Mouse (Mus musculus): ENCODE results near the gene Fli1.

The Fli1 gene

DNA sequence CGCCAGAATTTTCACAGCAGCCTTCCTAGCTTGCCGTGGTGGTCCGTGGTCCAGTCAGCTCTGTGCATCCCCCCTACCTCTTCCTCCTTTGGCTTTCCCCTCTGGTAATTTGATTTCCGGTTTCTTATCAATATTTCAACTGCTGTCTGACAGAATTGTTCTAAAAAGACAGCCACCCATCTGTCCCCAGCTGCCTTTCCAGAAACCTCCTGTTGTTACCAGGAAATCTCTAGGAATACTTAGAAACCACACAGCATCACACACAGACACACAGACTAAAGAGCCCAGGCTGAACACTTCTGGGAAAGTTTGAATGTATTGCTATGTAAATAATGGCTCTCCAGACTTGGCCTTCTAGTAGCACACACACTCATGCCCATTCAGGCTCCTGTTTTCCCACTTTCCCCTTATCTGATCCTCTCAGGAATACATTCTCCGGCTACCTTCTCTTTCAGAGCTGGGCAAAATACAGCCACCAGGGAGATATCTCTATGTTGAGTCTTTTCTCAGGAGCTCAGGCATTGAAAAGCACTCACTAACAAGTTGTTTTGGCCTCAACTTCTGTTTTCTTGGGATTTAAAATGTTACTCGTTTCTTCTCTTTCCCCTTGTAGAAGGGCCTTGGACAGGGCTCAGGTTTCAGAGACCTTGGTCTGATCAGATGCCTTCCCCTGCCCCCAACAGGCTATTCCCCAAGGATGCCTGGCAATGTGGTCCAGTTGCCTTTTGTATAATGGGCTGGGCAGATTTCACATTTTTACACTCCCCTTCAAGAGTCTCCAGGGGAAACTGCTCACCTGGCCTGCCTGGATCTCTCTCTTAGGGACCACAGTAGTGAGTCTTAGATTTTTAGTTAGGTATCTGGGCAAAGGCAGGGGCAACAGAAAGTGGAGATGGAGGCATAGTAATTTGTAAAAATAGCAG is 7.1 kb upstream of the Fli1 start:
- DNase-seq (ENCODE audit: low read depth), result no peak

DNA sequence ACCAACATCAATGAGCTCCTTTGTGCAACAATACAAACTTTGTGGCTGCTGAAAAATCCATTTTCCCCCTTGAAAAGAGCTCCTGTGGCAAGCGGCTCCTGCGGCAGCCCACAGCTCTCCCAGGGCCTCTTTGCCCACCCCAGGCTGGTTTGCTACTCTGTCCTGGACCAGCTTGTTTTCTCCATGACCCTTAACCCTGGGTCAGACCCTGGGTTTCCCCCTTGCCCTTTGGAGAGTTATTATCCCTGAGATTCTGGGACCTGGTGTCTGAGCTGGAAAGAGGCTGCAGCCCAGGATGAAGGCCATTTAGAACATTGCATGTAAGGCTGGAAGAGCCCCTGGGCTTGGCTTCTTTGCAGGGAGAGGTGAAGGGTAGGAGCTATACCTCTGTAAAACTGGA is 4.1 kb upstream of the Fli1 start:
- no peak for DNase-seq (ENCODE audit: low read depth)

DNA sequence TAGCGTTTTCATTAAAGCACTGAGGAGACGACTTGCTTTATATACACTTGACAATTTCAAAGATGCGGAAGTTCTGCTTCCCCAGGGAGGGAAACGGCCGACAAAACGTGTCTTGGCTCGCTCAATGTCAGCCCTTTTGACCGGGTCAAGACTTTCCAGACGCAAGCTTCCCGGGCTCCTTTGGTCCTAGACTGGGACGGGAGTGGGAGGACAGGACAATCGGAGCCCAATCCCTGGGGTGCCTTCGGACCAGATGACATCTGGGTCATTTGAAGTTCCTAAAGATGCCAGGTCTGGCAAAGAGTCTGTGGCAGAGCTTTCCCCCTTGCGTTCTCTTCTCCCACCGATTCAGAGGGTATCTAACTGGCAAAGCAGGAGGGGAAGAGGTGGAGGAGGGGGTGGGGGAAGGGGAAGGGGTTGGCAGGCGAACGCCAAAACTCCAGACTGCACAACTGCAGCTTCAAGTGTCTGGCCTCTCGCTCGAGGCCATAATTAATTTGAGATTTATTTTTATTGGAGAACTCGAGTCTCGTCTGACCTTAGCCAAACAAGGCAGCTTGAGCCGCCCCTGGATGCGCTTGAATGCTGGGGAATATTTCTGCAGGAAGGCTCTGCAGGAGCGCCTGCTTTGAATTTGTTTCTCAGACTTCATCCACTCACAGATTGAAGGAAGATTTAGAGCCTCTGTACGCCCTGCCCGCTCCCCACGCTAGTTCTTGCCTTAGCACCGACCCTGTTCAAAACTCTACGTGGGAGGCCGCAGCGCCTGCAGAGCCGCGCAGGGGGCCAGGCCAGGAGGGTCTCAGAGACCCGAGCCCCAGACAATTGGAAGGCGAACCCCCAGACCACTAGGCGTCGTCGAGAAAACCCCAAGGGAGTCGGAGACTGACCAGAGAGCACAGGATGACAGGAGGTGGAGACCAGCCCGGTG is 2.3 kb upstream of the Fli1 start:
- no peak for DNase-seq (ENCODE audit: low read depth)

DNA sequence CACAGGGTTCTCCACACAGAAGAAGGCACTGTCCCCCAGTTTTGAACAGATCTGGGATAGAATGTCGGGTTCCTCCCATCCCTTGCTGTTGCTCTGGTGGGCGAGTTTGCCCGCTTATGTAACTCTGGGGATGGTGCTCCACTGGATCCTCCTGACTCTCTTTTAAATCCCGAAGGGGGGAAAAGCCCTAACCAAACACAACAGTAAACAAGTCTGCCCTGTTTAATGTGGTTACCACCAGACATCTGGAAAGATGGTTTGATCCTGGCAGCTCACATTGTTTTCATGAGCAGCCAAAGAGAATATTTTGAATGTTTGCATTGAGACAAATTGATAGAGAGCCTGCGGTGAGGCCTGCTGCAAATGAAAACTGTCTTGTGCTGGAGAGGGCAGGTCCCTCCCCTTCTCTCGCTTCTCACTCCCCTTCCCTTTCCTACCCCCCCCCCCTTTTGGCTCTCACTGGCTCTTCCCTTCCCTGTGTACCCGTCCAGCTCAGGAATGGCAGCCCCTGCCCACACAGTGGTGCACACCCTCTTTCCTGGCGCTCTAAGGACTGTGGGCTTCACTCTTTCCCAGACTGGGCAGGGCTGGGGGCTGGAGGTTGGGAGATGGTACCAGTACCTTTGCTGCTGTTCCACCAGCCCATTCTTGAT is 1.4 kb upstream of the Fli1 start:
- peak; percentile 43 for DNase-seq (ENCODE audit: low read depth)

DNA sequence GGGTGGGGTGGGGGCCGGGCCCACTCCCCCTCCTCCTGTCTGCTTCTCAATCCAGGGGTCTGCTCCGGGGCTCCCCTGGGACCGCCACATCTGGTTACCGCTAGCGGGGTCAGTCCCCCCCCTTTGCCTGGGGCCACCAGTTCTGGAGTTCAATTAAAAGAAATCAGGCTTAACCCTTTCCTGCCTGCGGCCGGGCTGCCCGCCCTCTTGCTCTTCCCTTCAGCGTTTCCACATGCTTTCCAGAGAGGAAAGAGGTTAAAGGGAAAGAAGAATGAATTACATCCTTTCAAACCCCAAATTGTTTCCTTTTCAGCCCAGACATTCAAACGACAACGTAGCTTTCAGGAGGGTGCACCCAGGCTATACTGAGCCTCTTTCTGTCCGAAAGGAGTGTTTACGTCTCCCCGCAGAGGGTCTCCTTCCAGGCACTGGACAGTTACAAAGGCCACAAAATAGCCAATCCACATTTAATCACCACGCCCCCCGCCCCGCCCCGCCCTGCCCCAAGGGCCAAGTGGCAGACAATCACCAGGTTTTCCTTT is 450 bp upstream of the Fli1 start:
- peak; percentile 90 for DNase-seq (ENCODE audit: low read depth)

DNA sequence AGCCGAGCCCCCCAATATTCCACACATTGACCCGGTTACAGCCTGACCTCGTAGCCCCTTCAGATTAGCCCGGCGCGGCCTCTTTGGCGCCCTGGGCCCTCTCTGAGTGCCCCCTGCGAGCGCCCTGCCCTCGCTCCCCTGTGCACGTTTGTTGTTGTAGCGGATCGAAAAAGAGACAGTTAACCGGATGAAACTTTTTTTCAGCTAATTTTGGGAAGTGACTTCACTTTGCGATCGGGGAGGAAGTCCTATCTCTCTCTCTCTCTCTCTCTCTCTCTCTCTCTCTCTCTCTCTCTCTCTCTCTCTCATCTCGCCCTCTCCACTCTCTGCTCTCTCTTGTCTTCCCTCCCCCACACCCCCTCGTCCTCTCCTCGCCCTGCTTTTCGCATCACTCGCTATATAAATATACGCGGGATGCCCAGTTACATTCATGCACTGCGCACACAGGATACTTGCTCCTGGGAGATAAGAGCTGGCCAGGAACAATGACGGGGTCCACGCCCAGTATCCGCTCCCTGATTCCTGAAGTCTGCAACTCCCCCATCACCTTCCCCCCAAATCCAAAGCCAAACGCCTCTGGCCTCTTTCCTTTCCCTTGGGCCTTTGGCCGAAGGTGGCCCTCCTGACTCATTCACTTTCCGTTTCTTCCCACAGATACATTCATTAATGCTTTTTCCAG is 1.3 kb downstream of the Fli1 start:
- DNase-seq (ENCODE audit: low read depth), result peak; percentile 95

DNA sequence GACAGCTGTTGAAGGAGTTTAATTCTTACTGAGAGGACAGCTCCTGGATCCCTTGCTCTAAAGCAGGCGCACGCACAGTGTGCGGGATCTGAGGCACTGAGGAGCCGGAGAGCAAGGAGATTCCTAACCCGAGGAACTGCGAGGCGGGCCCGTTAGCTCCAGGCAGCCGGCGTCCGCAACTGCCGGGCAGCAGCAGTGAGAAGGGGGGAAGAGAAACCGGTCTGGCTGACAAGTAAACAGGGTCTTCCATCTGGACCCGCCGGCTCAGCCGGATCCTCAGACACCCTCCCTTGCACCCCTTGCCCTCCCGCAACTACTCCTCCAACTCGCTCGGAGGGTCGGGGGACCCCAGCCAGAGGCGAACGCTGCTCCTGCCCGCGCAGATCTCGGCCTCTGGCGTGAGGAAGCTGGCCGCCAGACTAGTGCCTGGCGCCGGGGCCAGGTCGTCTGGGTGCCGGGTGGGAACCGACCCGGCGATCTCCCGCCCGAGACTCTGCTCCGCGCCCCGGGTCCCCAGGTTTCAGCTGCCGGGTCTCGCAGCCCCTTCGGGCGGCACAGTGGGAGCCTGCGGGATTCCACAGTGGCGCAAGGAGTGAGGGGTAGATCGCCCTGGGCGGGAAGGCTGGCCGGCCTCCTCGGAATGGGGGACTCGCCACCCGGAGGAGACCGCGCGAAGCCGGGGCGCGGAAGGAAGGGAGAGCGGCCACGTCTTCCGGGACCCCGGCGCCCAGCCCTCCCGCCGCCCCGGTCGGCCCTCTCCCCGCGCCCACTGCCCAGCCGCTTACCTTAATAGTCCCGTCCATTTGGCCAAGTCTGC is 2.0 kb downstream of the Fli1 start:
- DNase-seq (ENCODE audit: low read depth), result peak; percentile 19

DNA sequence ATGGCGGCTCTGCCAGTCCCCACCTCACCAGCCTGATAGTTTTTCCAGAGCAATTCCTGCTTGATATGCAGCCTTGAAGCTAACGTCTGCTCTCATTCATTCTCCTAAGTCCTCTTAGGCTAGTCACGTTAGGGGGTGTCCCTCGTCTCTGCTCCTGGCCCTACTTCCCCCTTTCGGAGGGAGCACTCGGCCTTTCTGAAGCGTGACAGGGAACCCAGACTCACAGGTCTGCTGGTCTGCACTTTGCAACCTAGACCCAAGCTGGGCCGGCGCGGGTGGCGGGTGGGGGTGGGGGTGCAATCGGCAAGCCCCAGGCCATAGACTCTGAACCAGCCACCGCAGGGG is 2.6 kb downstream of the Fli1 start:
- peak; percentile 81 for DNase-seq (ENCODE audit: low read depth)

DNA sequence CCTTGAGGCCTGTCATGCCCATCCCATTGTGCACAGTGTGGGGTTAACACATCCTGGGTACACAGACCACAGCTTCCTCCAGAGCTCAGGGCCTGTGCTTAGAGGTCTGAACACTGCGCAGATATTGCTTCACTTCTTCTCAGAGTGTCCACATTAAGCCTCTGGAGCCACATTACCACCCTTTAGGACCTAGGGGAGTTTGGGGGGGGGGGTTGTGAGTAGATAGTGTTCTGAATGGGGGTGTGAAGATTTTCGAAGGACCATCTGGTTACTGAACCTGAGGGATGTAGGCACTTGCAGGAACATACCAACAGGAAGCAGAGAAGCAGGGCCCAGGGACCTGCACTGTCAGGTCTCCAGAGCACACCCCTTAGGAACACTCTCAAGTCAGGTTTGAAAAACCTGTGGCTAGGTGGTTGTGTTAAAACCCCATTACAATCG is 3.3 kb downstream of the Fli1 start:
- DNase-seq (ENCODE audit: low read depth), result peak; percentile 94

DNA sequence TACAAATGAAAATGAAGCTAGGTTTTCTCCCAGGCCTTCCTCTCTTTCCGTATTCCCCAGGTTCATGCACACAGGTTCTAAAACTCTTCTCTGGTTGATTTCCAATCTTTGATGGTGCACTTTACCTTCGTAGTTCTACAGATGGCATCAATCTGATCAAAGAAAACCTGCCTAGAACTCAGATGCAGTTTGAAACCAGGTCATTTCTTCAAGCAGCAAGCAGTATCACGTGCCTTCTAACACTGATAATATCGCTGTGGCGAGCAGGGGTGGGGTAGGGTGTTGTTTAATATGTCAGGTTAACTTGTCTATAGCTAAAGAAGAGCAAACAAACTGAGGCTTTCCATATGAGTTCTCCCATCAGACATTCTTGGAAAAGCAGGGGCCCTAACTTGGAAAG is 4.5 kb downstream of the Fli1 start:
- DNase-seq (ENCODE audit: low read depth), result peak; percentile 76

DNA sequence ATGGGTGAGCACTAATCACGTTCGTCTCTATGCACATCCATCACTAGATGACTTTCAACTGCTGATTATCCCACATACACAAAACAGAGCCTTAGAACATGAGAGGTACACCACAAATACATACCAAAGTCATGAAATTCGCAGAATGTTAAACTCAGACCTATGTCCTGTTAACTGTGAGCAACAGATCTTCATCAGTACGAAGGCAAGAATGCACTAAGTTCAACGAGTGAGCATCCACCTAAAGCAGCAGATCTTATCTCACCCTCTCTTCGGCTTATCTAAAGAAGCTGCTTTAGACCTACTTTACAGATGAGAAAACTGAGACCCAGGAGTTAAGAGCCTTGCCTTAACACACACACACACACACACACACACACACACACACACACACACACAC is 5.0 kb downstream of the Fli1 start:
- DNase-seq (ENCODE audit: low read depth), result peak; percentile 74

DNA sequence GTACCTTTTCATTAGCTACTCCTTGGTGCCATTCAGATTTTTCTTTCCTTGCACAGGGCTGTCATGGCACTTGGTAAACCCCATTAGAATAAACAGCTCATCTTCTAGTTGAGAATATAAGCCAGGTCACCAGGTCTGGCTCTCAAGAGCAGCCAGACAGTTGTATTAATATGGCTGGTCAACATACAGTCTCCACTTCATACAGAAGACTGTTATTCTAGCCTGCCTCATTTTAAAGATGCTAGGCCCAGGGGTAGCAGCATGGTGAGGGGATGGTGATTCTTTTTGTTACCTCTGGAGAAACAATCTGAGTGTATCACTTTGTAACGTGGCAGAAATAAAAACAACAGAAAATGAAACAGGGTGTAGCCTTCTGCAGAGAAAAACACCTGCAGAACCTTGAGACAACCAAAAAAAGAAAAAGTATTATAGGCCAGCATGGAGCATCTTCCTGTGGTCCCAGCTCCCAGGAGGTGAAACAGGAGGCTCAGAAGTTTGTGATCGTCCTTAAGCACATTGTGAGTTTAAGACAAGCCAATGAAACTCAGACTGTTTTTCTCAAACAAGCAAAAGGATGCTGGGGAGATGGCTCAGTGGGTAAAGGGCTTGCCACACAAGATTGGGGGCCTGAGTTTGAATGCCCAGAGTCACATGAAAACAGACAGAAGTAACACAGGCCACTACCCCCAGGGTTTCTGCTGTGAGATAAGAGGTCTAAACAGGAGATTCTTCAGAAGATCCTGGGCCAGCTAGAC is 7.3 kb downstream of the Fli1 start:
- DNase-seq (ENCODE audit: low read depth), result peak; percentile 16

DNA sequence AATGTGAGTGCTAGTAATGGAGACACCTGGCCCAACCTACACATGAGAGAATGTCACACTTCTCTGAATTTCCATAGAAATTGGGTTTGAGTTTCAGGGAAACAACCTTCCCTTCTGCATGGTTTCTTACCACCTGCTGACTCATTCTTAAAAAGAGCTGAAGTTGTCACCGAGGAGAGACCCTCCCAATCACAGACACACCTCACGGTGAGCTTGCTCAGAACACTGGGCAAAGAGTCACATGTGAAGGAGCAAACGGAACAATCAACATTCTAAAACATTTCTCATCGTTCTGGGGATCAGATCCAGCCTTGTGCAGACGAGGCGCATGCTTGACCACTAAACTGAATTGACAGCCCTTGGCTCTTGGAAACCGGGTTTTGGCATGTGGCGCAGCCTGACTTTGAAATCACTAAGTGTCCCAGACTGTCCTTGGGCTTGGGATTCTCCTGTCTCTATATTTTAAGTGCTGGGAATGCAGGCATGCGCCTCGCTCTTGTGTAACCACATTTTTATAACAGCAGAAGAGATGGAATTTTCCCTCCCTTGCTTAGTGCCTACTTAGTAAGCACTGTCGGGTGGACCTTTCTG is 8.5 kb downstream of the Fli1 start:
- DNase-seq (ENCODE audit: low read depth), result peak; percentile 30

DNA sequence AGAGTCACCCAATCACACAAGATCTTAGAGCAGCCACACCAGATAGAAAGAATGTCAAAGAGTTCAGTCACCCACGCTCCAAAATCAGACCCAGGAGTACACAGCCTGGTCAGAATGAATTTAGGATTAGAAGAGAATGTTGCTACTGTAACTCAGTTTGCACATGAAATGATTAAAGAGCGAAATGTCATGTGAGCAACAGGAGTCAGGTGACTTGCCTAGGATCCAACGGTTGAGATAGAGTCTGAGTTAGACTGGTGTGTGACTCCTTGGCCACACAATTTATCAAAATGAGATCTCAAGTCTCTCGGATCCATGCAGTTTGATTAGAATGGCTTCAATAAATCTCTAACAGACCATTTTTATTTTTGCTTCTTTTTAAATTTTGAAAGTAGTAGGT is 11.1 kb downstream of the Fli1 start:
- DNase-seq (ENCODE audit: low read depth), result no peak

DNA sequence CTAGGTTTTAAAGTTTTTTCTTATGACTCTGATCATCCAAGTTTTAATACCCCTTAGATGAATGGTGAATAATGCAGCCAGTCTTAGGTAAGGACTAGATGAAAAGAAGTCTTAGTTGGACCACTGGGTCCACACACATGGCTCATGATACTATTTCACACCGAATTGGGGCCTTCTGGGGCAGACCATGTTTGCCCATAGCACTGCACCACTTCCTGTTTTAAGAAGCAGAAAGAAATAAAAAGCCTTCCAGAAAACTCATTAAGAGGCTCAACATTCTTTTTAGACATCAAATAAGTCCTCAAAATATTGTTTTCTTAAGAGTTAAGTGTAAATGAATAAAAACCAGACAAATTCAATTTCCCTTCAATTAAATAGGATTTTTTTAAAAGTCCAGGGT is 11.7 kb downstream of the Fli1 start:
- DNase-seq (ENCODE audit: low read depth), result no peak

DNA sequence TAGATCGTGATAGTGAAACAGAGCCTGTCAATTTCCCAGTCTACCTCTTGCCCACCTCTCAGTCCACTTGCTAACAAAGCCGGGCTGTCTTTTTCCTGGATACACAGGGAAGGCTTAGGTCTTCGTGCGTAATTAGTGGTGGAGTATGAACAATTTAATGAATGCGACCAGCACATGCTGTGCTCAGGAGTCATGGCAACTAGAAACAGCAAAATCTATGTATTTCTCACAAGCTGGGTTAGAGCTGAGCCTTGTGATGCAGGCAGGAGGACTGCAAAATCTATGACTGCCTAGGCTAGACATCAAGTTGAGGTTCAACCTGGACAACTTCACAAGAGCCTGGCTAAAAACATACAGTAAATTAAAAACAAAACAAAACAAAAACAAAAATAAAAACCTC is 12.5 kb downstream of the Fli1 start:
- no peak for DNase-seq (ENCODE audit: low read depth)

DNA sequence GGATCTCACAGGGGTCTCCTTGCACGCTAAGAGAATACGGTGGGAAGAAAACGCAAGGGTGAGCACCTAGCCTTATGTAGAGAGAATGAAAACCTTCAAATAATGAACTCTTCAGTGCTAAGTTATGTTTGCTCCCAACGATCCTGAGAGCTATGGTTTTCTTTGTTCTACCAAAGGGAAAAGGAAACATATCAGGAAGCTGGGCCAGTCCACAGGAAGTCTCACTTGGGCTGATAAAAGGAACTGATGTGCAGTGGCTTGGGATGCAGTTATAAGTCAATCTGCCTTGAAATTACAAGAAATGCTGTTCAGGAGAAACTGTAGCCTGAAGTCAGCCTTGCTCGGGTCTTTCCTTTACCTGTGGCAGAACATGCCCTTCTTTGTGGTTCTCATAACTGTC is 13.1 kb downstream of the Fli1 start:
- peak; percentile 75 for DNase-seq (ENCODE audit: low read depth)

DNA sequence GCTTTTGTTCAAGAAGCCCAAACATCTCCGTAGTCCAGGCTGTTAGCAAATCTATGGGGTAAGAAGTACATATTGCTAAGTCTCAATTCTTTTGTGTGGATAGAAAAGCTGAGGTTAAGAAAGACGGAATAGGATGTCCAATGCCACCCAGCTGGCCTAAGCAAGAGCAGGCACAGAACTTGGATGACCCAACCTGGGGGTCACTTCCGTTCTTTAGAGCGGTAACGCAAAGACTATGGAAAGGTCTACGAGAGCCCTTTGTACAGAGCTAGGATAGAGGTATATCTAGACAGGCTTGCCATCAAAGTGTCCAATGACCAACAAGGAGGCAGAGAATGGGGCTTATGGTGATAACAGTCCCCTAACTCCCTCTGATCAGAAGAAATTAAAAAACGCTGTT is 15.3 kb downstream of the Fli1 start:
- DNase-seq (ENCODE audit: low read depth), result no peak

DNA sequence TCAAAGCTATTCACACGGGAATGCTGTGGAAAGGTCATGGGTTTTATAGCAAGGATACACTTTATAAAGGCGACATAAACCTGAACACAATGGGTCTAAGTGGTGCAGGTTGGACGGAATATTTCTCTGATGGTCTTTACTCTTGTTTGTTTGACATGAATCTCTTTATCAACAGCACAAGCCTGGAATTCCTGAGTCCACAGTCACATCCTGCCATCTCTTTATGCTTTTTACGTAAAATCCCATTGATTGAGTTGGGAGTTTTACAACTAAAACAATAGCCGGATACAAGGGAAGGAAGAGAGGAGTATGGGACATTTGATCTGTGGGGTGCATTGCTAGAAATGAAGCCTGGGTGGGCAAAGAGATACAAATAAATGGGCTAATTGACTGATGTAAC is 16.9 kb downstream of the Fli1 start:
- no peak for DNase-seq (ENCODE audit: low read depth)
